Mouse (Mus musculus) adrenal gland, postnatal 10 days (tissue): ENCODE measurements around the gene Zcchc2. TPM values are rescaled to one million over a fixed set of nuclear protein-coding genes. Genes with fewer than 3 reads are reported as not detected.

ENCODE experiments used
- DNase-seq: peaks from one replicate; pipeline ENCODE4 v3.0.0; 2021; ENCODE audit warnings: mixed read lengths
- total RNA-seq, 2 experiments: library from RNA; stranded (reverse); gene quantifications; 2 replicates each; pipeline ENCODE4 v1.2.3; 2021

Gene Zcchc2
- total RNA-seq, 2 experiments from 2014 or later = 14.0 to 16.3 TPM

DNA sequence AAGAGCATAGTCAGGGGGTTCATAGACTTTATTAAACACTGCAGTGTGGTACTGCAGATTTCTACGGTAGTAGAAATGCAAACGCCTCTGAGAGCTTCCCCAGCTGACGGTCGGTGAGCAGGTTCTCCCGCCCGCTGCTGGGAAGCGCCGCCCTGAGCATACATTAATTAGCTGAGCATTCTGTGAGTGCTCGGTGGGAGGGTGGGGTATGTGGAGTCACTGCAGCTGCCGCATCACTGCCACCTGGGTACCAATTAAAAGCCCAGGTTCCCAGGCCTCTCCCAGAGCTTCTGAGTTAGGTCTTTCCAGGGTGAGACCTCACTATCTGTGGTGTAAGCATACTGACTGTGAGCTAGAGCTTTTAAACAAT, 81.8 kb downstream of the Zcchc2 start:
- no peak for DNase-seq

GRCm38 (mm10) chr1:106073166-106073565, 83.0 kb downstream of the Zcchc2 start:
- DNase-seq = no peak

DNA sequence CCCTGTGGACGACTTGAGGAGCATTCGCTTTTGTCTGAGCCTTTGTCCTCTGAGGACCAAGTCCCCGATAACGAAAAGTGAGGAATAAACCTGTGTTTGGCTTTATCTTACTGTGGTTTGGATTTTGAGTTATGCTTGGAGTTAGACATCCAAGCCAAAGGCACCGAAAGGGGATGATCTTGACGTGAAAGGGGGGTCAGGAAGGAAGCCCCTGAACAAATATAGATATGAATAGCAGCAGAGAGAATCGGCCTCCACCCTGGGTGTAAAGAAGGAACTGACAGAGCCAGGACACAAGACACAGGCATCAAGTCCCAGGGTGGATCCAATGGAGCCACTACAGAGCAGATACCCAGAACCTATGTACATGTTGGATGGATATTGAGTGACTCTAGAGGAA, 83.9 kb downstream of the Zcchc2 start:
- no peak for DNase-seq

- no peak for DNase-seq
Measured at GRCm38 (mm10) chr1:106074656-106075055, 84.5 kb downstream of the Zcchc2 start.

- DNase-seq = no peak
Measured at GRCm38 (mm10) chr1:106076641-106077040, 86.4 kb downstream of the Zcchc2 start.

GRCm38 (mm10) chr1:106077166-106077565, 87.0 kb downstream of the Zcchc2 start:
- DNase-seq = no peak

Other genes with a start within 250 kb of the Zcchc2 start
- gene Tnfrsf11a, start 209.7 kb upstream of the Zcchc2 start, total RNA-seq = 1 to 10 TPM; 2.9 to 3.3 TPM
- gene Phlpp1, start 181.3 kb downstream of the Zcchc2 start, total RNA-seq = 10 to 100 TPM; 16.4 to 22.3 TPM